Mouse (Mus musculus) liver, postnatal 0 days (tissue): ENCODE results near the gene 2310009B15Rik. TPM values are rescaled to one million over a fixed set of nuclear protein-coding genes. Genes with fewer than 3 reads are reported as not detected.

Experiments used
- ATAC-seq: fragments of 200-750 bp; cut with Nextera tagmentation; 2 replicates; pipeline ENCODE4 v1.8.0; 2017; ENCODE audit warnings: mild to moderate bottlenecking, moderate library complexity
- DNase-seq: peaks from one replicate; pipeline ENCODE4 v3.0.0-alpha.2; 2016
- H3K27ac ChIP-seq: fragments of 300-500 bp; sonication (generic); 2 replicates; pipeline ENCODE4 v1.5.1; 2014; ENCODE audit warnings: antibody characterized with exemption, moderate library complexity, mild to moderate bottlenecking, low read depth
- H3K27me3 ChIP-seq: fragments of 300-500 bp; sonication (generic); 2 replicates; pipeline ENCODE4 v1.6.1; 2014; ENCODE audit warnings: low read length, control low read depth, mixed read lengths; ENCODE audit not compliant: insufficient read depth
- H3K36me3 ChIP-seq: fragments of 300-500 bp; sonication (generic); replicated peaks from 2 replicates; pipeline ENCODE4 v1.6.1; 2014; ENCODE audit warnings: mild to moderate bottlenecking, control low read depth, low read length, moderate library complexity, mixed read lengths; ENCODE audit not compliant: insufficient read depth
- H3K4me1 ChIP-seq: fragments of 300-500 bp; sonication (generic); 2 replicates; pipeline ENCODE4 v1.6.1; 2014; ENCODE audit warnings: antibody characterized with exemption, mild to moderate bottlenecking, control low read depth; ENCODE audit not compliant: insufficient read depth
- H3K4me2 ChIP-seq: fragments of 300-500 bp; sonication (generic); 2 replicates; pipeline ENCODE4 v1.6.1; 2014; ENCODE audit warnings: low read depth, mild to moderate bottlenecking, low read length, moderate library complexity, mixed read lengths
- H3K4me3 ChIP-seq: fragments of 300-500 bp; sonication (generic); 2 replicates; pipeline ENCODE4 v1.5.1; 2014; ENCODE audit warnings: low read depth, low read length
- H3K9ac ChIP-seq: fragments of 300-500 bp; sonication (generic); replicated peaks from 2 replicates; pipeline ENCODE4 v1.6.1; 2014; ENCODE audit warnings: mild to moderate bottlenecking, moderate library complexity
- H3K9me3 ChIP-seq: fragments of 300-500 bp; sonication (generic); 2 replicates; pipeline ENCODE4 v1.6.1; 2016; ENCODE audit warnings: mild to moderate bottlenecking, control low read depth, low read length, mixed read lengths
- CTCF ChIP-seq: sonication (generic); IDR thresholded peaks from 2 replicates; pipeline ENCODE4 v1.5.1; 2016; ENCODE audit warnings: antibody characterized with exemption, low read depth
- EP300 ChIP-seq: IDR thresholded peaks from 2 replicates; pipeline ENCODE4 v1.6.1; 2016; ENCODE audit warnings: antibody characterized with exemption, low read depth, mild to moderate bottlenecking
- WGBS: fragments of 180-500 bp; shearing (Covaris S2); extraction: QIAGEN DNeasy Blood & Tissue Kit; methylation state at CpG from one replicate; pipeline ENCODE4 v1.1.7; 2014; ENCODE audit not compliant: insufficient replicate concordance; 5-methylcytosine and 5-hydroxymethylcytosine counted together
- polyA plus RNA-seq: library from polyadenylated mRNA; unstranded; fragments of >200 nt; fragmentation: Nextera tagmentation; extraction: Ambion mirVana; gene quantifications from 2 replicates; pipeline ENCODE4 v1.2.1, GENCODE M21; 2015

The 2310009B15Rik gene
- polyA plus RNA-seq, 1 experiment from 2014 or later = 28.2 TPM

DNA sequence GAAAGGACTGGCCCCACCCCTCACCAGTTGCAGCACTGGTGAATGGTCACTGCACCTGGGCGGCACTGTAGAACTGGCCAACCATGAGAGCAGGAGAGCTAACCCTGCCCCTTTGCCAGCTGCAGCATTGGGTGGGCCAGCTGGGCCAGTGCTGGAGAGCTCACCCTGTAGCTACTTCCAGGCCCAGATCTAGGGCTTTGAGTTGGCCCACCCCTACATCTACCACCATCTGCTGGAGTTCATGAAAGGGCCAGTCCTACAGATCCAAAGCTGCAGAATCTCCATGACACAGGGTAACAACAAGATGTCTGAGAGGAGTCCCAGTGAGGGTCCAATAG, 33.7 kb downstream of the 2310009B15Rik start:
- H3K27ac ChIP-seq = no peak overlapping the region
- 74% methylated on average over 1 of the region's 1 CpGs for WGBS

DNA sequence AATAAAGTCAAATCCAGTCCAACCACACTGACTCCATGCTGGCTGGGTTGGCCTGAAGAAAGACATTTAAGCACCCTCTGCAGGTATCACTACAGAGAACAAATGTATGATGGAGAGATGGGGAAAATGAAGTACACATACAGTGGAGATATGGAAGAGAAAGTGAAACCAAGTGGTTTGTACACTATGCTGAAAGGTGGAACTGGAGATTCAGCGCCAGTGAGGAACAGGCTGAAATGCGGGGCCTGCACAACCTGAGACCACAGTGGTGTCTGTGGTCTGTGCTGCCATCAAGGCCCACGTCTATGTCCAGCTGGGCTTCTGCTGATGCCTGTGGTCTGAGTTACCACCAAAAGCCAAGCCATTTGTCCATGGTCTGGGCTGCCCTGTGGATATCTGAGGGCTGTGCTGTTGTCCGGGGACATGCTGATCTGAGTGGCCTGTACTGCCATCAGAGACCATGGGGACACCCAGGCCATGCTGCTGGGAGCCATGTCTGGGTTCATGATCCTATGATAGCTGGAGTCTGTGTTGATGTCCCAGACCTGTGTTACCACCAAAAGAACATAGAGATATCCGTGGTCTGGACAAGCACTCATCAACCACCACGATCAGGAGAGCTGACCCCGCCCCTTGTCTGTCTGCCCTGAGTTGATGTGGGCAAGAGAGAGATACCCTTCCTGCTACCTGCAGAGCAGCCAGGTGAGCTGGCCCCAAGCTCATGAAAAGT, 34.2 kb downstream of the 2310009B15Rik start:
- WGBS = 58% methylated on average over 7 of the region's 7 CpGs
- Histone ChIP-seq H3K4me2 (no peak overlapping the region), H3K4me3 (no peak overlapping the region), H3K4me1 (no peaks in the 10 kb centered on the region), H3K27me3 (no peaks in the 10 kb centered on the region), H3K36me3 (no peaks in the 10 kb centered on the region), H3K9me3 (no peaks in the 10 kb centered on the region), H3K9ac (no peak overlapping the region), H3K27ac (no peak overlapping the region)
- DNase-seq (no peak), ATAC-seq (no peak)
- TF ChIP-seq EP300 = no peak
- TF ChIP-seq CTCF = no peak

More for the DNA sequence above, 33.7 kb downstream of the 2310009B15Rik start:
- DNase-seq (no peak), ATAC-seq (no peak)
- H3K27me3 ChIP-seq = no peaks in the 10 kb centered on the region
- no peak overlapping the region for H3K4me2 ChIP-seq
- H3K9me3 ChIP-seq = no peaks in the 10 kb centered on the region
- TF ChIP-seq CTCF (no peak), EP300 (no peak)
- H3K9ac ChIP-seq = no peak overlapping the region
- H3K4me3 ChIP-seq = no peak overlapping the region
- H3K36me3 ChIP-seq = no peaks in the 10 kb centered on the region
- H3K4me1 ChIP-seq = no peaks in the 10 kb centered on the region

Other genes with a start within 250 kb of the 2310009B15Rik start
- gene Nek7, start 236.7 kb downstream of the 2310009B15Rik start, polyA plus RNA-seq = 19.3 and 22.2 TPM in 2 replicates
- 0.04 TPM in 2 replicates for gene Lhx9, start 8.3 kb downstream of the 2310009B15Rik start, polyA plus RNA-seq
- 6.5 and 8.4 TPM in 2 replicates for gene Dennd1b, start 106.6 kb upstream of the 2310009B15Rik start, polyA plus RNA-seq